Mouse (Mus musculus) heart, postnatal 0 days (tissue): ENCODE data around the gene Atad5. TPM values are rescaled to one million over a fixed set of nuclear protein-coding genes. Genes with fewer than 3 reads are reported as not detected.

Experiments used
- ATAC-seq: fragments of 200-750 bp; cut with Nextera tagmentation; 2 replicates; pipeline ENCODE4 v1.8.0; 2017; ENCODE audit warnings: low read depth, moderate number of reproducible peaks, moderate library complexity; ENCODE audit not compliant: insufficient read depth
- DNase-seq: peaks from one replicate; pipeline ENCODE4 v3.0.0-alpha.2; 2016; ENCODE audit warnings: low spot score
- H3K27ac ChIP-seq: fragments of 300-500 bp; sonication (generic); 2 replicates; pipeline ENCODE4 v1.5.1; 2014; ENCODE audit warnings: low read depth, mild to moderate bottlenecking
- H3K27me3 ChIP-seq: fragments of 300-500 bp; sonication (generic); 2 replicates; pipeline ENCODE4 v1.6.1; 2014; ENCODE audit warnings: low read length, mixed read lengths; ENCODE audit not compliant: control insufficient read depth, insufficient read depth
- H3K36me3 ChIP-seq: fragments of 300-500 bp; sonication (generic); replicated peaks from 2 replicates; pipeline ENCODE4 v1.6.1; 2014; ENCODE audit warnings: low read length, mixed read lengths; ENCODE audit not compliant: control insufficient read depth, insufficient read depth
- H3K4me1 ChIP-seq: fragments of 300-500 bp; sonication (generic); 2 replicates; pipeline ENCODE4 v1.6.1; 2014; ENCODE audit warnings: antibody characterized with exemption; ENCODE audit not compliant: control insufficient read depth, insufficient read depth
- H3K4me2 ChIP-seq: fragments of 300-500 bp; sonication (generic); 2 replicates; pipeline ENCODE4 v1.6.1; 2014; ENCODE audit warnings: low read depth, mild to moderate bottlenecking, low read length, moderate library complexity
- H3K4me3 ChIP-seq: fragments of 300-500 bp; sonication (generic); 2 replicates; pipeline ENCODE4 v1.5.1; 2014; ENCODE audit warnings: low read depth, low read length
- H3K9ac ChIP-seq: fragments of 300-500 bp; sonication (generic); replicated peaks from 2 replicates; pipeline ENCODE4 v1.6.1; 2014; ENCODE audit warnings: low read depth, low read length, mixed read lengths
- H3K9me3 ChIP-seq: fragments of 300-500 bp; sonication (generic); replicated peaks from 2 replicates; pipeline ENCODE4 v1.6.1; 2016; ENCODE audit warnings: low read length; ENCODE audit not compliant: control insufficient read depth
- CTCF ChIP-seq: IDR thresholded peaks from 2 replicates; pipeline ENCODE4 v1.5.1; 2016; ENCODE audit warnings: antibody characterized with exemption, control low read depth, low read depth
- EP300 ChIP-seq: IDR thresholded peaks from 2 replicates; pipeline ENCODE4 v1.6.1; 2016; ENCODE audit warnings: antibody characterized with exemption, low read depth
- WGBS: fragments of 180-500 bp; shearing (Covaris S2); extraction: QIAGEN DNeasy Blood & Tissue Kit; methylation state at CpG from one replicate; pipeline ENCODE4 v1.1.7; 2014; 5-methylcytosine and 5-hydroxymethylcytosine counted together
- polyA plus RNA-seq: library from polyadenylated mRNA; unstranded; fragments of >200 nt; fragmentation: Nextera tagmentation; extraction: Ambion mirVana; gene quantifications from 2 replicates; pipeline ENCODE4 v1.2.1, GENCODE M21; 2015
- total RNA-seq: library from RNA; depleted of rRNA; stranded (reverse); fragments of >200 nt; gene quantifications from 2 replicates; pipeline ENCODE4 v1.2.3, GENCODE M21; 2014; ENCODE audit warnings: low replicate concordance; rRNA removed

The Atad5 gene
- total RNA-seq (3.3 and 4.2 TPM in 2 replicates), polyA plus RNA-seq (1.5 and 1.8 TPM in 2 replicates)

DNA sequence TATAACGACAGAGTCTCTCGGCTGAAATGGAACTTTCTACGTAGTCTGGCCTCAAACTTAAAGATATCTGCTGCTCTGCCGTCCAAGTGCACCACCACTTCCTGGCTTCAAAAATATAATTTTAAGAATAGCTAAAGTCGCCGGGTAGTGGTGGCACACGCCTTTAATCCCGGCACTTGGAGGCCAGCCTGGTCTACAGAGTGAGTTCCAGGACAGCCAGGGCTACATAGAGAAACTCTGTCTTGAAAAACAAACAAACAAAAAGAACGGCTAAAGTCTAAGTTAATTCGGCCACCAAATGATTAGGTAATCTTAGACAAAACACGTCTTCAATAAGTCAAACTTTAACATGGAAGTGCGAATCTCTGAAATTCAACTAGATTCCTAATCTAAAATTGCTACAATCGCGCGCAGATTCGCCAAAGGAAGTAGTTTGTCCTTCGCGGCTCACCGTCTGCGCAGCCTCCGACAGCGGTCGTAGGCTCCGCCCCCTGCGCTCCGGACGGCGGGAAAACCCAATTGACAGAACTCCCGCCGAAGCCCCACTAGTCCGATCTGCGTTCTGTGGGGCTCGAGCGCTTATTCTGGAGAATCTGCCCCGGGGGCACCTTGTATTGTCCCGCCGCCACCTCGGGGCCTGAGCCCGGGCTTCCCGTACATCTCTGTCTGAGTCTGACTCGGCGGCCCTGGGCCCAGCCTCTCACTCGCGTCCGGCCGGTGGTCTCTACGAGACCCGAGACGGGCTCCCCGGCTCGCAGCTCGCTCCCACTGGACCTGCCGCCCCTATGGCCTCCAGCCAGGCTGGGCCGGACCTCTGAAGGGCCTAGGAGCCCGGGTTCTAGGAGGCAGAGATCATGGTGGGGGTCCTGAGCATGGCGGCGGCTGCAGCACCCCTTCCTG is at the start of gene Atad5:
Gene Atad5, plus strand, starts transcription at position 484 of the 900 bp plus-strand sequence.
- H3K4me2 ChIP-seq: peak within 1 kb of the TSS; percentile 84
- TF ChIP-seq EP300 (no peak), CTCF (no peak)
- H3K9ac ChIP-seq: peak within 1 kb of the TSS; percentile 86
- no peak within 1 kb of the TSS for H3K27ac ChIP-seq
- H3K36me3 ChIP-seq: no peaks in the 10 kb centered on the region
- DNase-seq: peak; percentile 82
- no peaks in the 10 kb centered on the region for H3K9me3 ChIP-seq
- peaks cover 6% of the 10 kb centered on the region; the same call in 1 of the 2 replicates for H3K4me1 ChIP-seq
- H3K4me3 ChIP-seq: peak within 1 kb of the TSS; percentile 84
- 3% methylated on average over 57 of the region's 57 CpGs for WGBS
- H3K27me3 ChIP-seq: no peaks in the 10 kb centered on the region
- peak; percentile 82 for ATAC-seq

DNA sequence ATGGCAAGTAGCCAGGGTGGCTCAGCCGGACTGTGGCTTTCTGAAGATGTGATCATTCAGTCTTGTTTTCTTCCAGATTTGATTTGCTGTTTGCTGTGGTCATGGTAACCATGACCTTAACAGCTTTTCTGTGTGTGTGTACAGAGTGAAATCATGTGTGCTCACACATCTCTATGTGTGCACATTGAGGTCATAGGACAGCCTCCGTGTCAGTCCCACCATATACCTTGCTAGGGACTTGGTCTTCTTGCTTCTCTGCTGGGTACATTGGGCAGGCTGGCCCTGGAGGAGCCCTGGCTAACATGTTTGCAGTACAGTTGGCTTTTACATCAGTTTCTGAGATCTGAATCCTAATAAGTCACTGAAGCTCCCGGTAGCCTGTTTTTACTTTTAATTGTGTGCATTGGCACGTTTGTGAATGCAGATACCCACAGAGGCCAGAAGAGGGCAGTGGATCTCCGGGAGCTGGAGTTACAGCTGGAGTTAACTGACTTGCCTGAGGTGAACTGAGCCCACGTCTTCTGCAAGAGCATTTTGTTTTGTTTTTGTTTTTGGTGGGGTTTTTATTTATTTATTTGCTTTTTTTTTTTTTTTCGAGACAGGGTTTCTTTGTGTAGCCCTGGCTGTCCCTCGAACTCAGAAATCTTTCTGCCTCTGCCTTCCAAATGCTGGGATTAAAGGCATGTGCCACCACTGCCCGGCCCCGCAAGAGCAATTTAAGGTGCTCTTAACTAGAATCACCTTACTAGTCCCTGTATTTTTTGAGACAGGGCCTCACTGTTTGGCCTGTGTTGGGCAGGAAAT is 46.4 kb upstream of the Atad5 start:
- DNase-seq (peak; percentile 46), ATAC-seq (no peak)
- Histone ChIP-seq H3K36me3 (no peaks in the 10 kb centered on the region; the same call in 1 of the 2 replicates), H3K9me3 (no peaks in the 10 kb centered on the region), H3K9ac (no peak overlapping the region), H3K27ac (no peak overlapping the region), H3K4me1 (no peaks in the 10 kb centered on the region), H3K27me3 (no peaks in the 10 kb centered on the region), H3K4me2 (no peak overlapping the region), H3K4me3 (no peak overlapping the region)
- TF ChIP-seq EP300 (no peak), CTCF (peak; percentile 65)
- WGBS: 52% methylated on average over 10 of the region's 10 CpGs

DNA sequence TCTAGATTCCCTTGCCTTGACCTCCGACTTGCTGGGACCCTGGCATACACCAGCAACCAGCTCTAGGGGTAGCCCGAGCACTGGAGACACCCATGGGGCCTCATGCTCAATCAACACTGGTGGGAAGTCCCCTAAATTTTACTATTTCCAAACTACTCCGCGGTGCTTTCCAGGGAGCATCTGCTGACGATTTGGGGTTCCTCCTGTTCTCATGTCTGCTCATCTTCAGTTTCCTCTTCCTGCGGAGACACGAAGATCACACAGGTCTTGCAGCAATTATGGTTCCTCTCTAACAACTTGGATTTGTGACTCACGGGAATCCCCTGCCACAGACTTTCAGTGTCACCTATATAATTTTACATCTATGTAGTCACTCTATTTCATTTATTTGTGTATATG is 45.8 kb upstream of the Atad5 start:
- no peak for DNase-seq
- ATAC-seq: no peak
- no peaks in the 10 kb centered on the region for H3K4me1 ChIP-seq
- H3K4me3 ChIP-seq: no peak overlapping the region
- no peaks in the 10 kb centered on the region for H3K27me3 ChIP-seq
- no peak overlapping the region for H3K27ac ChIP-seq
- no peak for TF ChIP-seq CTCF
- TF ChIP-seq EP300: no peak
- H3K4me2 ChIP-seq: no peak overlapping the region
- H3K36me3 ChIP-seq: peaks cover 5% of the 10 kb centered on the region; the same call in 1 of the 2 replicates
- H3K9ac ChIP-seq: no peak overlapping the region
- 85% methylated on average over 8 of the region's 8 CpGs for WGBS
- no peaks in the 10 kb centered on the region for H3K9me3 ChIP-seq

DNA sequence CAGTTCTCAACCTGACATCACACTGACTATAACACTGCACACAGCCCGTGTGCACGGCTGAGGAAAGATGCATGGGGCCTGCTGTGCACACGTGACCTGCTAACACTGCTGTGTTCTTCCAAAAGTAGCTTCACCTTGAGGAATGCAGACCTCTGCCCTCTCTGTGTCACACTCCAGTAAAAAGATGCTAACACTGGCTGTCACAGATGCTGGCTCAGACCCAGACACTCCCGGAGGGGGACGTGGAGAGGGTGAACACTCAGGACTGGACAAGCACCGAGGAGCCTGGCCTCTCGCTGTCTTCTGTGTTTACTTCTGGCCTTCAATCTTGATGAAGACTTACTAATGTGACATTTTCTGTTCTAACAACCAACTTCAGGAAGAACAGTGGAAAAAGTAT is 42.3 kb upstream of the Atad5 start:
- Histone ChIP-seq H3K4me3 (no peak overlapping the region), H3K9me3 (no peaks in the 10 kb centered on the region), H3K4me2 (no peak overlapping the region), H3K36me3 (peaks cover 7% of the 10 kb centered on the region; the same call in 1 of the 2 replicates), H3K27ac (peak overlapping the region; percentile 18; the same call in 1 of the 2 replicates), H3K27me3 (no peaks in the 10 kb centered on the region), H3K9ac (no peak overlapping the region), H3K4me1 (no peaks in the 10 kb centered on the region)
- peak; percentile 32; the same call in 1 of the 2 replicates for ATAC-seq
- TF ChIP-seq EP300 (no peak), CTCF (no peak)
- DNase-seq: peak; percentile 14
- WGBS: 43% methylated on average over 7 of the region's 7 CpGs

DNA sequence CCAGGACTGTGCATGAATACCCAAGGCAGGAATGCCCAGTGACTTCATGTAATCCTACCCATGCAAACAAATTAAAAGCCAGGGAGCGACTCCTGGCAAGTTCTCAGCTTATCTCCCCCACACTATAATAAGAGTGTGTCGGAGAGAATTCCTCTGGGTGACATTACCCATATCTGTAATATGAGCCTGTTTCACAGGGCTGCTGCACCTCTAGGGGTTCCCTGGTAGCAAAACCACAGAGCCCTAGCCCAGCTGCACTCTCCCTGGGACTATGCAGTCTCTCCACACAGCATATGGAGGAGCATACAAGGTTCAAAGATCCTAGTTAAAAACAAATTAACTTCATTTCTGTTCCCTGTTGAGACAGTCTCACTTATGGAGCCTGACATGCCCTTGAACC is 39.1 kb upstream of the Atad5 start:
- ATAC-seq (peak; percentile 93), DNase-seq (peak; percentile 92)
- Histone ChIP-seq H3K4me2 (no peak overlapping the region), H3K4me3 (no peak overlapping the region), H3K36me3 (peaks cover 29% of the 10 kb centered on the region), H3K27me3 (no peaks in the 10 kb centered on the region), H3K9ac (no peak overlapping the region), H3K9me3 (no peaks in the 10 kb centered on the region), H3K27ac (peak overlapping the region; percentile 80), H3K4me1 (peaks cover 7% of the 10 kb centered on the region; the same call in 1 of the 2 replicates)
- 21% methylated on average over 2 of the region's 2 CpGs for WGBS
- TF ChIP-seq CTCF: no peak; the same call in 1 of the 2 replicates
- 0 out of 2 replicates have a peak, but pooled peaks have one; percentile 22 for TF ChIP-seq EP300
